Comparison of ENCODE assay signal across 8 mouse cellular contexts in the genomic region with DNA sequence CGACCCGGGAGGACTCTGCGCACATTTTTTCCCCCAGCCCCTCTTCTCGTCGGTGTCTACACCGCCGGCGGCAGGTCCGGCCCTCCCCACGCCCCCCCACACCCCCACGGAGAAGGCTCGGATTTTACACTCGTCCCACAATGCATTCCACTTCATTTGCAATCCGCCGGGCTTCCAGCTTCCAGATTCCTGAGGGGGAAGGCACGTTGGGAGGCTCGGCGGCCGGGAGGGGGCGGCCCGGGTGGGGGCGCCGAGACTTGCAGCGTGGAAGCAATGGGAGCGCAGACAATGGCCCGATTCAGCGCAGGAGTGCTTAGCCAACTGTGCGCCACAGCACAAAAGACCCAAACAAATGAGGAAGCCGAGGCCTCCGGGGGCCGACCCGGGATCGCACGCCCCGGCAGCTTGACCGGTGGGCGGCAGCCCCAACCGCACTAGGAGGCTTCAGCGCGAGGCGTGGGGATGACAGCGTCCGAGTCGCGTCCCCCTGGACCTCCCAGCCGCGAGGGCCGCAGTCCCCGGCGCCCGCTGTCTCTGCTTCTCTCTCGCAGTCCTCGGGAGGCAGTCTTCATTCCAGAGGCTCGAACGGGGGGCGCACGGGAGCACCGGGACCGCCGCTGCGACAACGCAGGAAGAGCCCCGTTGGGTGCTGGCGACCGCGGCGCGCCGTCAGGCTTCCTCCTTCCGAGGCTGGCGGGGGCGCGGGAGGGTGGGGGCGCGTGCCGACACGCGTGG.
A peak's percentile ranks its signal among the peaks of the same experiment; 100 is the strongest.
DNase-seq lines count a peak whose midpoint lies in the region; ATAC-seq and TF ChIP-seq lines count a peak whose summit lies in the region.

No protein-coding gene starts in this region.

- no peaks in the 10 kb centered on the region for H3K9me3 ChIP-seq in forebrain, embryonic 11.5 days (ENCODE audit: control insufficient read depth, low read length)
- no peaks in the 10 kb centered on the region for H3K9me3 ChIP-seq in lung, embryonic 16.5 days (ENCODE audit: control insufficient read depth, low read length)

- no peak for DNase-seq in Patski (ENCODE audit: low read depth, low spot score)
- DNase-seq in brain, embryonic 18.5 days (ENCODE audit: low read depth, low spot score): peak; percentile 62
- peak; percentile 89 for DNase-seq in forebrain, embryonic 11.5 days (ENCODE audit: low spot score)
- DNase-seq in heart, postnatal 10 days: peak; percentile 66 to 69
- DNase-seq in layer of hippocampus, postnatal 25 days (ENCODE audit: extremely low spot score in 1 of 2, low spot score in 1 of 2): peak; percentile 54 to 59
- peak; percentile 79 for DNase-seq in right cerebral cortex, adult 18-20 months

- no peaks in the 10 kb centered on the region for H3K36me3 ChIP-seq in forebrain, embryonic 11.5 days (ENCODE audit: control insufficient read depth, insufficient read depth, low read length)
- no peaks in the 10 kb centered on the region for H3K36me3 ChIP-seq in lung, embryonic 16.5 days (ENCODE audit: control insufficient read depth, insufficient read depth, low read length)

- TF ChIP-seq CTCF in Patski (IDR thresholded peaks at IDR 0.05): no peak

- in situ Hi-C loops in Patski (cut with MboI; ENCODE audit: low pct_unique_long_range_greater_than_20kb): no loop called here

- POLR2A ChIA-PET in Patski (lab: Charles Lee): interaction anchor here (0.6 kb wide), 1 partner anchor 32 kb away, joined by 3 read pairs; no protein-coding TSS in a partner anchor

- under 1% methylated on average over 70 of the region's 78 CpGs for WGBS in forebrain, embryonic 11.5 days
- WGBS in lung, embryonic 16.5 days: under 1% methylated on average over 69 of the region's 78 CpGs

- intact Hi-C loops in heart, postnatal 10 days (cut with DNase I): loop anchor here (5.0 kb wide), 3 partner anchors 64 to 81 kb away; no protein-coding TSS in a partner anchor

- peak overlapping the region; percentile 97 for H3K27ac ChIP-seq in forebrain, embryonic 11.5 days (ENCODE audit: low read depth, low read length)
- peak overlapping the region; percentile 46 for H3K27ac ChIP-seq in lung, embryonic 16.5 days (ENCODE audit: low read length)

- peaks cover 18% of the 10 kb centered on the region; the same call in 1 of the 2 replicates for H3K4me1 ChIP-seq in forebrain, embryonic 11.5 days (replicated peaks; ENCODE audit: control insufficient read depth, insufficient read depth, low read length)
- peaks cover 6% of the 10 kb centered on the region for H3K4me1 ChIP-seq in lung, embryonic 16.5 days (replicated peaks; ENCODE audit: control insufficient read depth, insufficient read depth, low read length)

- CTCF ChIA-PET in Patski (lab: Charles Lee): interaction anchor here (3.4 kb wide), 1 partner anchor 83 kb away, joined by 17 read pairs; no protein-coding TSS in a partner anchor

- peak overlapping the region; percentile 77 for H3K4me2 ChIP-seq in forebrain, embryonic 11.5 days (ENCODE audit: low read depth, low read length, severe bottlenecking)
- H3K4me2 ChIP-seq in lung, embryonic 16.5 days (ENCODE audit: low read depth, low read length): peak overlapping the region; percentile 98

- peak overlapping the region; percentile 99 for H3K9ac ChIP-seq in forebrain, embryonic 11.5 days (ENCODE audit: low read length)
- peak overlapping the region; percentile 82 for H3K9ac ChIP-seq in lung, embryonic 16.5 days (ENCODE audit: low read length)

- H3K27me3 ChIP-seq in Patski: no peaks in the 10 kb centered on the region
- no peaks in the 10 kb centered on the region for H3K27me3 ChIP-seq in forebrain, embryonic 11.5 days (ENCODE audit: control insufficient read depth, insufficient read depth, low read length)
- no peaks in the 10 kb centered on the region; the same call in 1 of the 2 replicates for H3K27me3 ChIP-seq in lung, embryonic 16.5 days (ENCODE audit: control insufficient read depth, insufficient read depth, low read depth, low read length)

- peak overlapping the region; percentile 96 for H3K4me3 ChIP-seq in forebrain, embryonic 11.5 days (ENCODE audit: low read depth, low read length)
- H3K4me3 ChIP-seq in lung, embryonic 16.5 days (ENCODE audit: low read length): peak overlapping the region; percentile 79

- peak; percentile 44 for ATAC-seq in Patski
- ATAC-seq in forebrain, embryonic 11.5 days (replicated peaks; ENCODE audit: low FRiP score): peak; percentile 72
- peak; percentile 78 for ATAC-seq in lung, embryonic 16.5 days (ENCODE audit: low read depth)
- ATAC-seq in activated CD4-positive, CD25-positive, alpha-beta regulatory T cell, adult 4 months: no peak
